Mouse (Mus musculus): Measurements from ENCODE around the gene Adra1d.

Adra1d gene

DNA sequence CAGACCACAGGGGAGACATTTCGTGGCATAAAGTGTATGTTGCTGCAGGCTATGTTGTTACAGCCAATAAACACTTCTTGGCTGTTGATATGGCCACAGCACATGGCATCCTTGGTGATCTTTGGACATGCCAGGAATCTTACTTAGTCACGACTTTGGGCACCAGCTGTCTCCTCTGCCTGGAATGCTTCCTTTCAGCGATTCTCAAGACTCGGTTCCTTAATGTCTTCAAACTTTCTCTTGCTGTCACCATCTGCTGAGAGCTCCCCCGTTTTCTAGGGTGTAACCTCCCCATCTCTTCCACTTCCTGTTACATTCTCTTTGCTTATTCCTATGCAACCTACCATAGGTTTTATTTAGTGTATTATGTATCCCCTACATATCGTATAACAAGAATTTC lies 22.3 kb downstream of the Adra1d start:
- DNase-seq (ENCODE audit: low spot score in 2 of 2) = no peak

DNA sequence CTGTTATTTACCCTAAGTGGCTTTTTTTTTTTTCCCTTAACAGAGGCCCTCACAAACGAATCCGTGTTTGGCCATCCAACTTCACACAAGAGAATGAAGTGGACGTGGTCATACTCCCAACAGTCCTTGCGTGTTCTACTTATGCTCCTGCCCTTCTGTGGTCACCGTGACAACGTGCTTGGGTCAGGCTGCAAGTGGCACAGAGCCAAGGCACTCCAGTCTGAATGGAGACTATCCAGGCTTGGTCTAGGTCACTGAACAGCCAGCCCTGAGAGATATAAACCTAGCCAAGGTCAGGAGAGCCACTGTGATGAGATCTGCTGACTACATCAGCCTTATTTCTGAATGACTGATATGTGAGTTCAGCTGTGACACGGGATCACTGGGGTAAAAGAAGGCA lies 23.7 kb downstream of the Adra1d start:
- no peak for DNase-seq (ENCODE audit: low spot score in 2 of 2)

- no peak for DNase-seq (ENCODE audit: low spot score in 2 of 2)
Measured at GRCm38 (mm10) chr2:131535168-131535567, 26.9 kb downstream of the Adra1d start.

GRCm38 (mm10) chr2:131531271-131531670 lies 30.8 kb downstream of the Adra1d start:
- no peak for DNase-seq (ENCODE audit: low spot score in 2 of 2)

DNA sequence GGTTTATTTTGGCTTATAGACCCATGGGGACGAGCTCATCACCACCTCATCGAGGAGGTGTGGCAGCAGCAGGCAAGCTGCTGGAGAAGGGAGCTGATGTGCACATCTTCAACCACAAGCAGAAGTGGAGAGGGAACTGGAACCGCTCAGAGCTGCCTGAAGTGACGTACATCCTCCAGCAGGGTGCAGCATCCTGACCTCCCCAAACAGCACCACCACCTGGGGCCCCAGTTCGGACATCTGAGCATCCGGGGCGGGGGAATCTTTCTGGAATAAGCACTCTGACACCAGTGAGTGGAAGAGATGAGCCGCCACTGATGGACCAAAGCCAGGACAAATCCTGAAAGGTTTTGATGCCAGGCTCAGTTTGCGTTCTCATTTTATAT lies 31.5 kb downstream of the Adra1d start:
- peak; percentile 30 to 33 for DNase-seq (ENCODE audit: low spot score in 2 of 2)

DNA sequence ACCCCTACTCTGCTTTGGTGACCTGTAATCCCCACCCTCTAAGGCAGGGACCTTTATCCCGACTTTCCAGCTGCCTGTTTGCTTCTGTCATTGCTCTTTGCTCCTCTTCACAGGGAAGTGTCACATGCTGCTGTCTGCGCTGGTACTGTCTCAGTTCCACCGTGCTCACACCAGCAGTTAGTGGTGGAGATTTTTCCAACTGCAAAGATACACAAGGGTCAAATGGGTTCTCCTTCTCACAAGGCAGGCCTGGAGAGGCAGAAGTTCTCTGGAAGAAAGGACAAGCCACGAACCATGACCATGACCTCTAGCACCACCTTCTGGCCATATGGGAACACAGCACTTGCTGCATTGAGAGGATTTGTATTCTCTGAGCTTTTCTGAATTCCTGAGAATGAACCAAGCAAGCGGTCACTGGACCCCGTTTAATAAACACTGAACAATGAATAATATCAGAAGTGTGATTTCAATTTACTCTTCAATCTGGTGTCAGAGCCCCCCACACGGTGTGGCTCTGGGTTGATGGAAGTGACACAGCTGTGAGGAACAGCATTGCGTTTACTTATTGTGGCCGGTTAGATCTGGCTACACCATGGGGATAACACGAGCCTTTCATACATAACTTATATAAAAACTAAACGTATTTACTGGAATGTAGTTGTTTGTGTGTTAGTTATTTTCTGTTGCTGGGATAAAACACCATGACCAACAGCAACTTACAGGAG lies 32.0 kb downstream of the Adra1d start:
- DNase-seq (ENCODE audit: low spot score in 2 of 2) = peak in 1 of 2 experiments; percentile 34

DNA sequence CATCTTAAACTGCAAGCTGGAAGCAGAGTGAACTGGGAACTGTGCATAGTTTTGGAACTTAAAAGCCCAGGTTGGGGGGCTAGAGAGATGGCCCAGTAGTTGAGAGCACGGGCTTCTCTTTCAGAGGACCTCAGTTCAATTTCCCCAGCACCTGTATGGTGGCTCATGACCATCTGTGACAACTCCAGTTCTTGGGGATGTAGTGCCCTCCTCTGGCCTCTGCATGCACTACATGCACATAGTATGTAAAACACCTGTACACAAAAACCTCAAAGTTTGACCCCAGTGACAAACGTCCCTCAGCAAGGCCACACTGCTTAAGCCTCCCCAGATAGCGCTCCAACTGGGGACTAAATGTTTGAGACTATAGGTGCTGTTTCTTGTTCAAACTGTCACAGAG lies 35.0 kb downstream of the Adra1d start:
- no peak for DNase-seq (ENCODE audit: low spot score in 2 of 2)

DNA sequence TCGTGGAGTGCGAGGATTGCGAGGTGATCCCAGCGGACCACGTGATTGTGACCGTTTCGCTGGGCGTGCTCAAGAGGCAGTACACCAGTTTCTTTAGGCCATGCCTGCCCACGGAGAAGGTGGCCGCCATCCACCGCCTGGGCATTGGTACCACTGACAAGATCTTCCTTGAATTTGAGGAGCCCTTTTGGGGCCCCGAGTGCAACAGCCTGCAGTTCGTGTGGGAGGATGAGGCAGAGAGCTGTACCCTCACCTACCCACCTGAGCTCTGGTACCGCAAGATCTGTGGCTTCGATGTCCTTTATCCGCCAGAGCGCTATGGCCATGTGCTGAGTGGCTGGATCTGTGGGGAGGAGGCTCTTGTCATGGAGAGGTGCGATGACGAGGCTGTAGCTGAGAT lies 41.3 kb downstream of the Adra1d start:
- DNase-seq (ENCODE audit: low spot score in 2 of 2) = no peak

DNA sequence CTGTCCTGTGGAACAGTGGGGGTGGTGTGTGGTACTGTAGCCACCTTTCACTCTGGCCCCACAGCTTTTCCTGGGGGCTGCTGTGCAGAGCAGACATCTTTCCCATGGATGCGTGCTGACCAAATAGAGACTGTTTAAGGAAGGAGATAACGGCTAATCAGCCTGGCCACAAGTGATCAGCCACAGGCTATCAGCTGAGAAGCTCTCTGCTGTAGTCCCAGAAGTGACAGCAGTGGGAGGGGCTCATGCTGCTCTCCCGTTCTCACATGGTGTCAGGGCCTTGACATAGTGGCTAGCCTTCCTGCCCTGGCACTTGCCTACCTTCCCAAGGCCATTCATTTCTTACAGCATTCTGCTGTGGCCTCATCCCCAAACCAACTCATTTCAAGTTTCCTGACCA lies 43.3 kb downstream of the Adra1d start:
- peak; percentile 23 to 28 for DNase-seq (ENCODE audit: low spot score in 2 of 2)

- DNase-seq (ENCODE audit: low spot score in 2 of 2) = no peak
Measured at GRCm38 (mm10) chr2:131517550-131517949, 44.5 kb downstream of the Adra1d start.

DNA sequence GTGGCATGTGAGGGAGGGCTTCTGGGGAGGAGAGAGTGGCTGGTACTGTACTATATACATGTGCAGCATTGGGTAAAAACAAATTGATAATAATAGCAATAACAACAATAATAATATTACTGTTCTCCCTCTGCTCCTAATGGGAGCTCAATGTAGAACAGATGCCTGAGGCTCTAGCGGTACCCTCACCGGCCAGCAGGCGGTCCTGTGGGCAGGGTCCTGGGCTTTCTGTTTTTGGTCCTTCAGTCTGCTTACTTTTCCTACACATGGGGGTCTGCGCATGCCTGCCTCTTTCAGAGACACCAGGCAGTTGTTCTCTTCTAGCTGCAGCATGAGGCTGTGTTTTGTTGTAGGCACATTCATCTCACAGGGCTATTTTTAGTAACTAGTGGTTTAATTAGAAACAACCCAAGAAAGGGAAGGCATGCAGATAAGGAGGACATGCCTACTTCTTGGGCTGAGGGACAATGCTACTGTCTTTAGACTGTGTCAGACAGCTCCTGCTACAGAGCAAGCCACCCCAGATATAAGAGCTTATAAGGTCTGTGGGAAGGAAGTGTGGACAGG lies 47.9 kb downstream of the Adra1d start:
- no peak for DNase-seq (ENCODE audit: low spot score in 2 of 2)

DNA sequence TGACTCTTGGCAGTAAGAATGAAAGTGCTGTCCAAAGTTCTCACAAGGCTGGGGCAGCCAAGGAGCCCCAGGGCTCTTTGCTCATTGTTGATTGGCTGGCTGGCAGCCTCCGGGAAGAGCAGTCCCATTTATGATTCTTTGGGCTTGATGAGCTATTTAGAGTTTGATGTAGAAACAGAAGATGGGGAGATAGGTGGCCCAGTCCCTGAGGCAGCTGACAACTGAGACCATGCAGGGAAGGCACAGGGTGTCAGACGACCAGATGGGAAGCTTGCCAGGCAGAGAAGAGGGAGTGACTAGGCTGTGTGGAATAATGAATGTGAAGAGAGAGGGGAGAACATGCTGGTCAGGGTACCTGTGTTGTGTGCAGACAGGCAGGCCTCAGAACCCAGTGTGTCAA lies 48.6 kb downstream of the Adra1d start:
- DNase-seq (ENCODE audit: low spot score in 2 of 2) = no peak

DNA sequence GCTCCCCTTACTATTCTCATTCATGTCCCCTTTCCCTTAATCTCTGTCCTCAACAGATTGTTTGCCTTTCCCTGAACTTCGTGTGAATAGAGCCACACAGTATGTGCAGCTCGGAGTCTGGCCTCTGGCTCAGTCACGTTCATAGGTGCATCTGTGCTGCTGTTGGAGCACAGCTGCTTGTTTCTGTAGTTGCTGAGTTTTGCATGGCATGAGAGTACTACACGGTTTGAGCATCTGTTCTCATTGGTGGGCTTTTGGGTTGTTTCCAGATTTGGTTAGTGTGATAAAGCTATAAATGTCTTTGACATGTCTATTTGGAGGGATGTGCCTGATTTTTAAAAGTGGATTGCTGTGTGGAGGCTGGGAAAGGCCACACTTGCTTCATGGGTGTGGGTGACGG lies 51.6 kb downstream of the Adra1d start:
- DNase-seq (ENCODE audit: low spot score in 2 of 2) = no peak

GRCm38 (mm10) chr2:131509671-131510313 lies 52.3 kb downstream of the Adra1d start:
- peak; percentile 46 to 50 for DNase-seq (ENCODE audit: low spot score in 2 of 2)

GRCm38 (mm10) chr2:131508501-131508900 lies 53.6 kb downstream of the Adra1d start:
- no peak for DNase-seq (ENCODE audit: low spot score in 2 of 2)

DNA sequence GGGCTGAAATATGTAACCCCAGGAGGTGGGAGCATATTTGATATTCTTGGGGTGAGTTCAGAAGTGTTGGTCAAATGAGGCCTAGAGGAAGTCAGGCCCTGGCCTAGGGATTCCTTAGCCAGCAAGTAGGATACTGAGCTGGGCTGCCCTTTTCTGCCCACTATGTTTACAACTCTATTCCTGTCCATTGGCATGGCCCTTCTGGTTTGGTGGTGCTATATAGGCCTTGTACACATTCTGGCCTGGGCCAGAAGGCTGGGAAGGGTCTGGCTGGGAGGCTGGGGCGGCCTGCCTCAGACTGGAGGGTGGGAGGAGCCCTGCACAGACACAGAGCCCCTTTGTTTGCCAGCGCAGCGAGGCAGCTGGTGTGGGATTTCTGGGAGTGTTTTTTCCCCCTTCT lies 55.7 kb downstream of the Adra1d start:
- DNase-seq (ENCODE audit: low spot score in 2 of 2) = no peak

- DNase-seq (ENCODE audit: low spot score in 2 of 2) = no peak
Measured at GRCm38 (mm10) chr2:131505431-131505830, 56.7 kb downstream of the Adra1d start.

DNA sequence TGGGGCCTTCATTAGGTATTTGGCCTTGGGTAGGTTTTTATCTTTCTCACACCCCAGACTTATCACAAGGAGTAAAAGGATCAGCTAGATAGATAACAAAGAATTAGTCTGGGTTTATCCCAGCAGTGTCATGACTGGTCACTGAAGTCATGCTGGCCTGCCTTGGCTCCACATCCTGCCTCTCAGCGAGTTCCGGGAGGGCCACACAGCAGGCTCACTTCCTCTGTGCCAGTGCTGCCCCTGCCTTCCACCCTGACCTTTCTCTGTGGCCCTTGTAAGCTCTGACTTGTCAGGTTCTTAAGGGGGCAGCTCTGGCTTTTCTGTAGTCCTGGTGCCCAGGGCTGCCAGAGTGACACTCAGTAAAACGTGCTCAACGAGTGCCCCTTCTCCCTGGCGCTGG lies 59.5 kb downstream of the Adra1d start:
- DNase-seq (ENCODE audit: low spot score in 2 of 2) = no peak

DNA sequence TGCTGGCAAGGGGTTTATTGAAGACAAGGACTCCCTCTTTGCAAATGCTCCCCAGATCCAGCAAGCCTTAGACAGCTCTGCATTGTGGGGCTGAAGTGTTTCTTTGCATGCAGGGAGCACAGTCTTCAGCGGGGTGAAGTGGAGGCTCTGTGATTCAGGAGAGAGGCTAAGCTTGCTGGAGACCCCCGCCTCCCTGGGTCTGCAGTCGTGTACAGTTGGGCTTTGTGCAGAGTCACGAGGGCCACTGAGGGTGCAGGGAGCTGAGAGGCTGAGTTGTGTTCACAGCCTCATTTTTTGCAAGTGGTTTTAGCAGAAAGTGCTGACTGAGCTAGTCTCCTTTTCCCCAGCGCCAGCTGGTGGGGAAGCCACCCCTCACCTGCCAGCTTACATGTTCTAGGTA lies 60.2 kb downstream of the Adra1d start:
- DNase-seq (ENCODE audit: low spot score in 2 of 2) = no peak

DNA sequence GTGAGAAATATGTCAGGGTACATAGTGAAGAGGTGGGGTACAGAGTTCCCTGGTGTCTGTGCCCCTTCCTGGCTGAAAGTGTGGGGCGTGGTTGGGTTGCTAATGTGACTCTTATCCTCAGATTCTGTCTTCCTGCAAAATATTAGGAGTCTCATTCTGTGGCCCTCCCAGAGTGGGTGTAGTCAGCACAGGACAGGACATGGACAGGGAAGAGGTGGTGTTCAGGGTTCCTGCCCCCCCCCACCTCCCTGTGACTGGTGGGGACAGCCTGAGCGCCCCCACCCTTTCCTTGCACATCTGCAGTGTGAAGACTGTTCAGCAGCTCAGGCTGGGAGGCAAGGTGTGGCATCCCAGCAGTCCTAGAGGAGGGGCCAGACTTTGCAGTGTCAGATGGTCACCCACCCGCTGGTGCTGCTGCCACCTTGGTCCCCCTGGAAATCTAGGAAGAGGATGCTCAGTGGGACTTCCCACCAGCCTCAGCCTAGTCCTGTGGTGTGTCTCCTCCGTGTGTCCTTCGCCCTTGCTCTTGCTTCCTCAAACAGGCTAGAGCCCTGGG lies 62.7 kb downstream of the Adra1d start:
- no peak for DNase-seq (ENCODE audit: low spot score in 2 of 2)

DNA sequence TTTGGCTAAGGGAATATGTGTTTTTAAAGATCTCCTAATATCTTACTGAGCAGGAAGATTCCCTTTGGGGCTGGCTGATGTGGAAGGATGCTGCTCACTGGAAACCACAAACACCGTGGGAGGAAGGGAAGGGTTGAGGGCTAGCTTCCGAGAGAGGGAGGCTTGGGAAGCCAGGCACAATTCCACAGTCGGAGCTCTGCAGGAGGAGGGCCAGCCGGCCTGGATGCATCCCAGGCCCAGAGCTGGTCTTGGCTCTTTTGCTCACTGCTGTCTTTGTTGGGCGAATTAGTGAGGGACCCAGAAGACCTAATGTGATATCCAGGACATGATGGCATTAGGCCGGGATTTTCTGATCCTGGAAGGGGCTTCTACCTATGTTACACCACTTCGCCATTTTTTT lies 63.9 kb downstream of the Adra1d start:
- DNase-seq (ENCODE audit: low spot score in 2 of 2) = no peak

DNA sequence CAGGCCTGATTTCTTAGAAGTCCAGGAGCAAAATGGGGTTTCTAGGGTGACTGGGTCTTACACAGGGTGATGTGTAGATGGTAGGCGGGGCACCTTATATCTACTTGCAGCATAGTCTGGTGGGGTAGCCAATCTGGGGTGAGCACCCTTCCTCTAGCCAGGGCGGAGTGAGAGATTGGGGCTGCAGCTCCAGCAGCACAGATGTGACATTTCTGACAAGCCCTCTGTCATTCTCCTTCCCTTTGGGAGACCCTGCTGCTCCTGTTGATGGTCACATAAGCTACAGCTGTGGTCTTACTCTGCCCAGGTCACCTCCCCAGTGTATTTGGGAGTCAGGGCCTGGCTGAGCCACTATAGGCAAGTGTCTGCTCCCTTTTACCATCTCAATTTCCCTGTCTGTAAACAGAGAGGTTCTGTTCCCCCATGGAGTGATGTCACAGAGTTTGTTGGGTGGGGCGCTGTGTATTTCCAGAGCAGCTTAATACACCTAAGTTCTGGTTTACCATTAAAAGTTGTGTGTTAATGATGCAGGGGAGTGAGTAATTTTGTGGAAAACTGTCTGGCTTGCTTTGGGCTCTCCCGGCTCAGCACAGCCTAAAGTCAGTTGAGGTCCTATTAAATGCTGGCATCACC lies 64.7 kb downstream of the Adra1d start:
- DNase-seq (ENCODE audit: low spot score in 2 of 2) = peak; percentile 66 to 80

Measured in spleen, postnatal 36 days (tissue).